Mouse (Mus musculus) ES-E14 (cell line): Measurements from ENCODE around the gene Mat1a. TPM values are rescaled to one million over a fixed set of nuclear protein-coding genes. Genes with fewer than 3 reads are reported as not detected.
A peak's percentile ranks its signal among the peaks of the same experiment; 100 is the strongest.

Experiments
- DNase-seq: peaks from one replicate; pipeline ENCODE4 v3.0.0-alpha.2; 2013; ENCODE audit warnings: low read depth, low spot score
- H3K27ac ChIP-seq: 2 replicates; pipeline ENCODE4 v1.5.1; 2012; ENCODE audit warnings: low read depth, mild to moderate bottlenecking, low read length, moderate library complexity, mixed read lengths; ENCODE audit not compliant: poor library complexity, insufficient read depth, severe bottlenecking
- H3K36me3 ChIP-seq: 2 replicates; pipeline ENCODE4 v1.6.1; 2012; ENCODE audit warnings: mild to moderate bottlenecking, low read length, moderate library complexity, mixed read lengths; ENCODE audit not compliant: control insufficient read depth, poor library complexity, insufficient read depth, severe bottlenecking
- H3K4me1 ChIP-seq, 2 experiments: fragments of 150-350 bp in 1 of 2; sonication (generic) in 1 of 2; 2 replicates each; pipeline ENCODE4 v1.6.1; 2012; ENCODE audit warnings: low read length in 2 of 2, mild to moderate bottlenecking in 1 of 2, mixed read lengths in 1 of 2; ENCODE audit not compliant: control insufficient read depth in 2 of 2, insufficient read depth in 2 of 2, poor library complexity in 1 of 2
- H3K4me3 ChIP-seq, 2 experiments: fragments of 150-350 bp in 1 of 2; sonication (generic) in 1 of 2; 2 replicates each; pipeline ENCODE4 v1.5.1; 2012; ENCODE audit warnings: low read length in 2 of 2, low read depth in 1 of 2, mild to moderate bottlenecking in 1 of 2, mixed read lengths in 1 of 2; ENCODE audit not compliant: insufficient read depth in 1 of 2, poor library complexity in 1 of 2, severe bottlenecking in 1 of 2
- H3K9ac ChIP-seq: 2 replicates; pipeline ENCODE4 v1.6.1; 2012; ENCODE audit warnings: low read depth, mild to moderate bottlenecking, low read length, mixed read lengths; ENCODE audit not compliant: poor library complexity, insufficient read depth, severe bottlenecking
- H3K9me3 ChIP-seq: fragments of 150-350 bp; sonication (generic); 2 replicates; pipeline ENCODE4 v1.6.1; 2012; ENCODE audit warnings: low read depth, mild to moderate bottlenecking, low read length; ENCODE audit not compliant: control insufficient read depth, insufficient read depth
- CHD2 ChIP-seq: IDR thresholded peaks from 2 replicates; pipeline ENCODE4 v1.6.1; 2014; ENCODE audit warnings: mild to moderate bottlenecking, low read depth, low read length, inconsistent platforms
- HCFC1 ChIP-seq: IDR thresholded peaks from 2 replicates; pipeline ENCODE4 v1.6.1; 2012; ENCODE audit warnings: low read length, inconsistent platforms, borderline replicate concordance; ENCODE audit not compliant: insufficient read depth
- MAFK ChIP-seq: IDR thresholded peaks from 2 replicates; pipeline ENCODE4 v1.6.1; 2014; ENCODE audit warnings: mild to moderate bottlenecking, low read depth, low read length, inconsistent platforms; ENCODE audit not compliant: insufficient read depth
- ZC3H11A ChIP-seq: IDR thresholded peaks from 2 replicates; pipeline ENCODE4 v1.6.1; 2012; ENCODE audit warnings: low read depth, mild to moderate bottlenecking, inconsistent platforms, low read length, borderline replicate concordance
- ZNF384 ChIP-seq: IDR thresholded peaks from 2 replicates; pipeline ENCODE4 v1.6.1; 2012; ENCODE audit warnings: low read depth, low read length, inconsistent platforms
- in situ Hi-C, 2 experiments: fragments of 600-800 bp; cut with MboI; formaldehyde crosslinking; loops; one replicate each; pipeline ENCODE4 v1.15.1; 2025; ENCODE audit warnings: low sequenced_read_pairs in 2 of 2, inconsistent platforms in 1 of 2; ENCODE audit not compliant: unreplicated experiment in 2 of 2
- total RNA-seq: library from RNA; depleted of rRNA; stranded (reverse); fragments of 300-350 nt; gene quantifications from 2 replicates; pipeline ENCODE4 v1.2.3, GENCODE M21; 2012; rRNA removed

The Mat1a gene
- total RNA-seq, 1 experiment, result 0.54 TPM

DNA sequence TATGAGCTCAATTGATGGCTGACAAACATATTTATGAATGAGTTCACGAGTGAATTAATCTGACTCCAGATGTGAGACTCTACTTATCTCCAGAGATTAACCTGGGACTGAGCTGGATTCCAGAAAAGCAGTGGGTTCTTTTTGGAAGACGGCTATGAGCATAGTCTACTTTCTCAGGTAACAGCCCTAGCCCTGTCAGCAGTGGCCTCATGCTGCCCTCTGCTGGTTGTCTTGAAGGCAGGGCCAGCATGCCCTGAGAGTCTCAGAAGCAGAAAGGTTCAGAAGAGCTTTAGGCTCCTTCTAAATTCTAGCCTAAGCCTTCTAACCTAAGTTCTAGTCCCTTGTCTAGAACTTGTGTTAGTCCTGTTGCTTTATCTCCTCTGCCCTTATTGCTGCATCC lies 57.8 kb downstream of the Mat1a start:
- Histone ChIP-seq H3K36me3 (no peaks in the 10 kb centered on the region), H3K4me1 (no peaks in the 10 kb centered on the region), H3K9me3 (no peaks in the 10 kb centered on the region), H3K4me3 (no peak overlapping the region), H3K27ac (no peak overlapping the region), H3K9ac (no peak overlapping the region)
- in situ Hi-C loops, result no loop called here
- peak; percentile 43 for DNase-seq
- TF ChIP-seq ZNF384 (no peak), ZC3H11A (peak; percentile 67; the same call in 1 of the 2 replicates)

DNA sequence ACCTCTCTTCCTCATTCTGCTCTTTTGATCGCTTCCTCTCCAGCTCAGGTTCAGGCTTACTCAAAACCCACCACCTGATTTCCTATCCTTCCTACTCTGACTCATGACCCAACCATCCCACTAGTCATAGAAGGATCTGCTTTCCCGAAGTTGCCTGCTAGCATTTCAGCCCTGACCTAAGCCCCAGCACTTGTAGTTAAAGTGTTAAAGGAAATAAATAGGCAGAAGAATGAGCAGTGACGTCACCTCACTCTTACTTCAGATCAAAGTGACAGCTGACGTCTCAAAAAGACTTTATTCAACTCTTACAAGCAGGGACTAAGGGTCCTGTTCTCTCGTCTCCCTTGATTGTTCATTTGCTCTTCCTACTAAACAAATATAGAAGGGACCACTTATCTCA lies 62.4 kb downstream of the Mat1a start:
- no peak for DNase-seq
- TF ChIP-seq HCFC1 (no peak), CHD2 (no peak), ZNF384 (no peak), MAFK (no peak), ZC3H11A (no peak)
- Histone ChIP-seq H3K4me1 (no peaks in the 10 kb centered on the region), H3K36me3 (no peaks in the 10 kb centered on the region), H3K4me3 (no peak overlapping the region), H3K27ac (no peak overlapping the region), H3K9ac (no peak overlapping the region), H3K9me3 (no peaks in the 10 kb centered on the region)
- in situ Hi-C loops, result no loop called here

DNA sequence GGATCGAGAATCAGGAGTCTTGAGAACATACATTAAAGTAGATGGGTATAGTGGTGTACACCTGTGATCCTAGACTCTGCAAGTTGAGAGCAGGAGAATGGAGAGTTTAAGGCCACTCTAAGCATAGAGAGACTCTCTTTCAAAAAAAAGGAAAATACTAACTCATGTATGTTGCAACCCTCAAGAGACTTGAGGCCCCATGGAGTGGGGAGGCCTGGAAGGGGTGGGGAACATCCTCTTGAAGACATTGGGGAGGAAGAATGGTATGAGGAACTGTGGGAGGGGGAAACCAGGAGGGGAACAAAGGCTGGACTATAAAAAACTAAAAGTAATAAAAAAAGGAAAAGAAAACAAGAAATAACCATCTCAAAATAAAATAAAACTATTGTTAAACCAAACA lies 63.7 kb downstream of the Mat1a start:
- H3K27ac ChIP-seq, result no peak overlapping the region
- no peak for DNase-seq
- no peaks in the 10 kb centered on the region for H3K36me3 ChIP-seq
- in situ Hi-C loops, result no loop called here
- no peak overlapping the region for H3K4me3 ChIP-seq
- TF ChIP-seq ZC3H11A (no peak), CHD2 (no peak), MAFK (no peak), HCFC1 (no peak), ZNF384 (no peak)
- no peak overlapping the region for H3K9ac ChIP-seq
- H3K4me1 ChIP-seq, result no peaks in the 10 kb centered on the region
- no peaks in the 10 kb centered on the region for H3K9me3 ChIP-seq

DNA sequence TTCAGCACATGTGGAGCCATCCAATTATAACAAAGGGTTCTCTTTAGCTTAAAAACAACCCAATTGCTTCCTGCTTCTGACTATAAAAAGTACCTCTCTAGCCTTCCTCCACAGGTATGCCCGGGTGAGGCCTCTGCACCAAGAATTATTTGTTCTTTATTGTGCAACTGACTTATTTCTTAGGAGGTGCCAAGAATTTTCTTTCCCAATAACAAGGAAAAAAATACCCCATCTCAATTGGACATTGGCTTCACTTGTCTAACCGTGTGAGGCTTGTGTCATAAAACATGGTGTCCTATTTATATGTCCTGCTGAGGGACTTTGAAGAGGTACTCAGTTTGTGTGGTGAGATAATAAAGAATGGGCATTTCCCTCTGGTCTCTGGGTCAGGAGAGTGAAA lies 65.7 kb downstream of the Mat1a start:
- no peak for TF ChIP-seq MAFK
- no peak for TF ChIP-seq ZNF384
- no peak for TF ChIP-seq HCFC1
- no peak for TF ChIP-seq ZC3H11A
- TF ChIP-seq CHD2, result no peak
- H3K4me1 ChIP-seq, result no peaks in the 10 kb centered on the region
- DNase-seq, result no peak
- in situ Hi-C loops, result no loop called here
- H3K4me3 ChIP-seq, result no peak overlapping the region
- no peaks in the 10 kb centered on the region for H3K36me3 ChIP-seq
- H3K9me3 ChIP-seq, result no peaks in the 10 kb centered on the region
- no peak overlapping the region for H3K27ac ChIP-seq
- H3K9ac ChIP-seq, result no peak overlapping the region

Other genes with a start within 250 kb of the Mat1a start
- 2.5 and 2.6 TPM in 2 replicates for gene Sh2d4b, start 211.8 kb upstream of the Mat1a start, total RNA-seq
- gene Tspan14, start 138.2 kb upstream of the Mat1a start, total RNA-seq, result 26.5 and 62.7 TPM in 2 replicates
- 13.6 and 16.7 TPM in 2 replicates for gene Fam213a, start 91.2 kb upstream of the Mat1a start, total RNA-seq
- not detected in 2 replicates for gene Dydc2, start 35.8 kb upstream of the Mat1a start, total RNA-seq
- not detected in 2 replicates for gene Dydc1, start 32.1 kb upstream of the Mat1a start, total RNA-seq
- not detected in 2 replicates for gene Sftpa1, start 26.7 kb downstream of the Mat1a start, total RNA-seq
- gene Mbl1, start 46.4 kb downstream of the Mat1a start, total RNA-seq, result not detected in 2 replicates
- 1.6 and 1.7 TPM in 2 replicates for gene Sftpd, start 80.1 kb downstream of the Mat1a start, total RNA-seq
- gene Gm2832, start 173.8 kb downstream of the Mat1a start, total RNA-seq, result 0.31 and 0.48 TPM in 2 replicates
- gene Gm5798, start 243.6 kb downstream of the Mat1a start, total RNA-seq, result 0.40 TPM in 1 of 2 replicates, not detected in the other